Mouse (Mus musculus) lung, embryonic 16.5 days (tissue): ENCODE results near the gene Ppil2. TPM values are rescaled to one million over a fixed set of nuclear protein-coding genes. Genes with fewer than 3 reads are reported as not detected.
A peak's percentile ranks its signal among the peaks of the same experiment; 100 is the strongest.

ENCODE experiments used
- ATAC-seq: fragments of 200-750 bp; cut with Nextera tagmentation; 2 replicates; pipeline ENCODE4 v1.8.0; 2017; ENCODE audit warnings: low read depth, mild to moderate bottlenecking, moderate library complexity
- H3K27ac ChIP-seq: fragments of 300-500 bp; sonication (generic); 2 replicates; pipeline ENCODE4 v1.5.1; 2014; ENCODE audit warnings: mild to moderate bottlenecking, control low read depth, low read length
- H3K27me3 ChIP-seq: fragments of 300-500 bp; sonication (generic); 2 replicates; pipeline ENCODE4 v1.6.1; 2014; ENCODE audit warnings: low read depth, low read length, mixed read lengths; ENCODE audit not compliant: control insufficient read depth, insufficient read depth
- H3K36me3 ChIP-seq: fragments of 300-500 bp; sonication (generic); 2 replicates; pipeline ENCODE4 v1.6.1; 2014; ENCODE audit warnings: low read length; ENCODE audit not compliant: control insufficient read depth, insufficient read depth
- H3K4me1 ChIP-seq: fragments of 300-500 bp; sonication (generic); replicated peaks from 2 replicates; pipeline ENCODE4 v1.6.1; 2014; ENCODE audit warnings: low read length, mixed read lengths; ENCODE audit not compliant: control insufficient read depth, insufficient read depth
- H3K4me2 ChIP-seq: fragments of 300-500 bp; sonication (generic); 2 replicates; pipeline ENCODE4 v1.6.1; 2014; ENCODE audit warnings: low read depth, low read length, control low read depth
- H3K4me3 ChIP-seq: fragments of 300-500 bp; sonication (generic); 2 replicates; pipeline ENCODE4 v1.5.1; 2014; ENCODE audit warnings: mild to moderate bottlenecking, low read length, control low read depth
- H3K9ac ChIP-seq: fragments of 300-500 bp; sonication (generic); 2 replicates; pipeline ENCODE4 v1.6.1; 2014; ENCODE audit warnings: low read length, control low read depth
- H3K9me3 ChIP-seq: fragments of 300-500 bp; sonication (generic); 2 replicates; pipeline ENCODE4 v1.6.1; 2016; ENCODE audit warnings: low read length; ENCODE audit not compliant: control insufficient read depth
- WGBS: fragments of 180-500 bp; shearing (Covaris S2); extraction: QIAGEN DNeasy Blood & Tissue Kit; methylation state at CpG from one replicate; pipeline ENCODE4 v1.1.7; 2014; 5-methylcytosine and 5-hydroxymethylcytosine counted together
- polyA plus RNA-seq: library from polyadenylated mRNA; unstranded; fragments of >200 nt; fragmentation: Nextera tagmentation; extraction: Ambion mirVana; gene quantifications from 2 replicates; pipeline ENCODE4 v1.2.1, GENCODE M21; 2015

The Ppil2 gene
- polyA plus RNA-seq, 1 experiment from 2014 or later, result 146 TPM

- 81% methylated on average over 15 of the region's 15 CpGs for WGBS
Measured at GRCm38 (mm10) chr16:17137355-17137754, 26.3 kb upstream of the Ppil2 start.

GRCm38 (mm10) chr16:17132906-17133200 is 21.8 kb upstream of the Ppil2 start:
- Histone ChIP-seq H3K9me3 (no peaks in the 10 kb centered on the region), H3K27me3 (no peaks in the 10 kb centered on the region), H3K27ac (no peak overlapping the region), H3K4me3 (peak overlapping the region; percentile 84), H3K9ac (peak overlapping the region; percentile 27), H3K4me1 (peaks cover 16% of the 10 kb centered on the region), H3K36me3 (no peaks in the 10 kb centered on the region), H3K4me2 (peak overlapping the region; percentile 52)
- ATAC-seq, result 0 out of 2 replicates have a peak, but pooled peaks have one; percentile 6
- WGBS, result 20% methylated on average over 7 of the region's 7 CpGs

More at GRCm38 (mm10) chr16:17137355-17137754, 26.3 kb upstream of the Ppil2 start:
- Histone ChIP-seq H3K4me3 (no peak overlapping the region), H3K27me3 (no peaks in the 10 kb centered on the region), H3K4me2 (no peak overlapping the region), H3K27ac (no peak overlapping the region), H3K9ac (no peak overlapping the region), H3K4me1 (peaks cover 7% of the 10 kb centered on the region), H3K36me3 (no peaks in the 10 kb centered on the region), H3K9me3 (no peaks in the 10 kb centered on the region)
- no peak for ATAC-seq

GRCm38 (mm10) chr16:17132089-17132905 is 21.2 kb upstream of the Ppil2 start, which contains the start of gene Sdf2l1:
Gene Sdf2l1, minus strand, starts transcription at chr16:17132383.
- under 1% methylated on average over 47 of the region's 47 CpGs for WGBS
- H3K27ac ChIP-seq, result peak within 1 kb of the TSS; percentile 12; the same call in 1 of the 2 replicates
- ATAC-seq, result peak; percentile 99

GRCm38 (mm10) chr16:17131191-17132088 is 20.4 kb upstream of the Ppil2 start:
- peak; percentile 66 for ATAC-seq
- Histone ChIP-seq H3K4me2 (peak overlapping the region; percentile 97), H3K27ac (peak overlapping the region; percentile 12; the same call in 1 of the 2 replicates), H3K36me3 (no peaks in the 10 kb centered on the region), H3K27me3 (no peaks in the 10 kb centered on the region), H3K9me3 (no peaks in the 10 kb centered on the region), H3K4me1 (peaks cover 16% of the 10 kb centered on the region), H3K9ac (peak overlapping the region; percentile 75), H3K4me3 (peak overlapping the region; percentile 84)
- 4% methylated on average over 43 of the region's 43 CpGs for WGBS

More at GRCm38 (mm10) chr16:17132089-17132905, 21.2 kb upstream of the Ppil2 start, which contains the start of gene Sdf2l1:
- peak within 1 kb of the TSS; percentile 84 for H3K4me3 ChIP-seq
- H3K4me1 ChIP-seq, result peaks cover 16% of the 10 kb centered on the region
- H3K27me3 ChIP-seq, result no peaks in the 10 kb centered on the region
- H3K36me3 ChIP-seq, result no peaks in the 10 kb centered on the region
- H3K9ac ChIP-seq, result peak within 1 kb of the TSS; percentile 75
- peak within 1 kb of the TSS; percentile 97 for H3K4me2 ChIP-seq
- H3K9me3 ChIP-seq, result no peaks in the 10 kb centered on the region

GRCm38 (mm10) chr16:17127292-17127691 is 16.2 kb upstream of the Ppil2 start:
- 93% methylated on average over 1 of the region's 1 CpGs for WGBS
- Histone ChIP-seq H3K4me3 (no peak overlapping the region), H3K9ac (no peak overlapping the region), H3K4me2 (no peak overlapping the region), H3K36me3 (peaks cover 4% of the 10 kb centered on the region; the same call in 1 of the 2 replicates), H3K9me3 (no peaks in the 10 kb centered on the region), H3K27me3 (no peaks in the 10 kb centered on the region), H3K4me1 (peaks cover 29% of the 10 kb centered on the region), H3K27ac (no peak overlapping the region)
- no peak for ATAC-seq

GRCm38 (mm10) chr16:17124871-17125520 is 13.9 kb upstream of the Ppil2 start, which contains the start of gene 2610318N02Rik:
Gene 2610318N02Rik, minus strand, starts transcription at chr16:17125167.
- H3K4me3 ChIP-seq, result peak within 1 kb of the TSS; percentile 62
- ATAC-seq, result peak; percentile 94
- H3K4me2 ChIP-seq, result peak within 1 kb of the TSS; percentile 85
- peaks cover 6% of the 10 kb centered on the region; the same call in 1 of the 2 replicates for H3K36me3 ChIP-seq
- no peaks in the 10 kb centered on the region for H3K27me3 ChIP-seq
- H3K9me3 ChIP-seq, result no peaks in the 10 kb centered on the region
- peak within 1 kb of the TSS; percentile 71 for H3K9ac ChIP-seq
- H3K4me1 ChIP-seq, result peaks cover 20% of the 10 kb centered on the region
- under 1% methylated on average over 25 of the region's 25 CpGs for WGBS
- H3K27ac ChIP-seq, result peak within 1 kb of the TSS; percentile 69

GRCm38 (mm10) chr16:17124119-17124870 is 13.2 kb upstream of the Ppil2 start:
- 3% methylated on average over 22 of the region's 22 CpGs for WGBS
- Histone ChIP-seq H3K4me1 (peaks cover 20% of the 10 kb centered on the region), H3K36me3 (peaks cover 6% of the 10 kb centered on the region; the same call in 1 of the 2 replicates), H3K27ac (peak overlapping the region; percentile 69), H3K27me3 (no peaks in the 10 kb centered on the region), H3K9ac (peak overlapping the region; percentile 71), H3K4me3 (peak overlapping the region; percentile 62), H3K4me2 (peak overlapping the region; percentile 85), H3K9me3 (no peaks in the 10 kb centered on the region)
- ATAC-seq, result peak; percentile 42

- Histone ChIP-seq H3K9ac (no peak overlapping the region), H3K4me2 (no peak overlapping the region), H3K27ac (no peak overlapping the region), H3K27me3 (no peaks in the 10 kb centered on the region), H3K36me3 (peaks cover 6% of the 10 kb centered on the region; the same call in 1 of the 2 replicates), H3K4me1 (peaks cover 20% of the 10 kb centered on the region), H3K9me3 (no peaks in the 10 kb centered on the region), H3K4me3 (no peak overlapping the region)
- WGBS, result 71% methylated on average over 14 of the region's 14 CpGs
- ATAC-seq, result no peak
Measured at GRCm38 (mm10) chr16:17121569-17121968, 10.5 kb upstream of the Ppil2 start.
